Mouse (Mus musculus): ENCODE measurements around the gene Gm128. TPM values are rescaled to one million over a fixed set of nuclear protein-coding genes. Genes with fewer than 3 reads are reported as not detected.

Gm128 gene
- 0.14 and 0.21 TPM in 2 replicates for polyA plus RNA-seq (2012; rRNA removed; ENCODE audit: low replicate concordance)

DNA sequence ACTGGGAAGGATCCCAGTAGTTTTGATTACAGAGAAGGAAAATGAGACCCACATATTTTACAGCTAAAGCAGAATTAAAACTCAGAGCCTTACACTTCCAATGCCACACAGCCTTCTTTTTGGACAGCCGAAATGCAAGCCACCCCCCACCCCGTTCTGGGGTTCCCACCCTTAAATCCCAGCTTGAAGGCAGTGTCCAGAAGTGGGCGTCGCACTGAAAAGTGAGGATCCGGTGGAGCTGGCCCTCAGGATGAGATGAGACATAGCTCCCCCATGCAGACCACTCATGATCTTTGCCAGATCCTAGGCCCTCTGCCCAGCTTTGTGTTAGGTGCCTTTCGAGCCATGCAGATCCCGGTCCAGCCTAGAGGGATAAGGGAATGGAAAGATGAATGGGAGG is at the start of gene Gm128:
TSS of gene Gm128 (minus strand) at position 101 of the 400 bp plus-strand sequence.

DNA sequence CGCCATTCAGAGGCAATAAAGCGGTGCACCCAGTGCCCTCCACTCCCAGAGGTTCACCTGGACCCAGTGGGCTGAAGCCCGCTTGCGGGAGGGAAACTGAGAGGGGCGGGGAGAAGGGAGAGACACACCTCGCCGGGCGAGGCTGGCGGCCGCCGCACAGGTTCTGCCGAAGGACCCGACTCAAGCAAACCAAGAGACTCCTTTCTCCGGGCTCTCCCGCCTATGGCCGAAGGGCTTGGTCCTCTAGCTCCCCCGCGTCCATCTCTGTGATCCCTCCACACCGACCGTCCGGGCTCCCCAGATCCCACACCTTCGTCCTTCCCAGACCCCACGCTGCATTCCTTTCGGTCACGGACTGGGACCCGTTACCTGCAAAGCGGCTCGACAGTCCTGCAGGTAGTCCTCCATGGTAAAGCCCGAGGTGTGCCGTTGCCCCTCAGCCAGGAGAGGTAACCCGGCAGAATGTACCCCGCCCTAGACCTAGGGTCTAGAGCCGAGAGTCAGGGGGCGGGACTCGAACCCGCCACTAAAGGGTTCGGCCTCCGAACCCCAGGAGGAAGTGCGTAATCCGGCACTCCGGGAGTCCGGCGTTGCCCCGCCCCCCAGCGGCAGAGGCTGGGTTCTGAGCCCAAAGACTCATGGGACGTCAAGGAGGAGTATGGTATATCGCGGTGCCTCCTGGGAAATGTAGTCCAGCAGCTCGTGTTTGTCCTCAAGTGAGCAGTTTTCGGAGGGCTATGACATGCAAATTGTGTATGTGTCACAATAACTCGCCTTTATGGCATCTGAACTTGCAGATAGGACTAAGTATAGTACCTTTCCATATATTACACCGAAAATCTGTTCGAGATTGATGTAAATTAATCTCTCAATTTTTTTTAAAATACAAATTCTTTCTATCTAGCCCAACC is 40.1 kb upstream of the Gm128 start, which contains the start of the genes Mindy1 and Prune1:
TSS of gene Mindy1 (plus strand) at position 130 of the 911 bp plus-strand sequence.
TSS of gene Prune1 (minus strand) at position 861 of the 911 bp plus-strand sequence.

DNA sequence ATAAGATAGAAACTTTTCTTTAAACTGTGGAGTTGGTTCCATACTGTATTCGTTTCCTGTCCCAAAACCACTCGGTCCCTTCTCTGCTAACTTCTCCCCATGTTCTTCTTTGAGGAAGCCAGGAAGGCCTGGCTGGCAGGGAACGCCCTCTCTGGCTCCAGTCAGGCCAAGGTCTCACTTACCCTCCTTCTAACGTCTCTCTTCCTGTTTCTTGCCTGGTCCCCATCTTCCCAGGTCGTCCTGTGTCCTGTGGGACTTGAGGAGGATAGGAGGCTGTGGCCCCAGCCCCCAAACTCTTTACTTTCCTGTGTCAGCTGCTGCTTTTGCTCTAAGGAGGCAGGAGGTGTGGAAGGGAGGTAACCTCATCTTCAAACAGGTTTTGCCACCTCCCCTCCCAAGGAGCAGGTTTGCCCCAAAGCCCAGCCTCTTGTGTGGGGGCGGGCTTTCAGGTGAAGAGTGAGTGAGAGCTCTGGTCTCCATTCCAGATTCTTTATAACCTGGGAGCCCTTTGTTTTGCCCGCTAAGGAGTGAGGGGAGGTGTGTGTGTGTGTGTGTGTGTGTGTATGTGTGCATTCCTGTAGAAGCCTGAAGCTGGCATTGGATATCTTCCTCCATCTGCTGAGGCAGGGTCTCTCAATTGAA is 9.5 kb upstream of the Gm128 start, which contains the start of gene Bnipl:
TSS of gene Bnipl (minus strand) at position 411 of the 642 bp plus-strand sequence.

DNA sequence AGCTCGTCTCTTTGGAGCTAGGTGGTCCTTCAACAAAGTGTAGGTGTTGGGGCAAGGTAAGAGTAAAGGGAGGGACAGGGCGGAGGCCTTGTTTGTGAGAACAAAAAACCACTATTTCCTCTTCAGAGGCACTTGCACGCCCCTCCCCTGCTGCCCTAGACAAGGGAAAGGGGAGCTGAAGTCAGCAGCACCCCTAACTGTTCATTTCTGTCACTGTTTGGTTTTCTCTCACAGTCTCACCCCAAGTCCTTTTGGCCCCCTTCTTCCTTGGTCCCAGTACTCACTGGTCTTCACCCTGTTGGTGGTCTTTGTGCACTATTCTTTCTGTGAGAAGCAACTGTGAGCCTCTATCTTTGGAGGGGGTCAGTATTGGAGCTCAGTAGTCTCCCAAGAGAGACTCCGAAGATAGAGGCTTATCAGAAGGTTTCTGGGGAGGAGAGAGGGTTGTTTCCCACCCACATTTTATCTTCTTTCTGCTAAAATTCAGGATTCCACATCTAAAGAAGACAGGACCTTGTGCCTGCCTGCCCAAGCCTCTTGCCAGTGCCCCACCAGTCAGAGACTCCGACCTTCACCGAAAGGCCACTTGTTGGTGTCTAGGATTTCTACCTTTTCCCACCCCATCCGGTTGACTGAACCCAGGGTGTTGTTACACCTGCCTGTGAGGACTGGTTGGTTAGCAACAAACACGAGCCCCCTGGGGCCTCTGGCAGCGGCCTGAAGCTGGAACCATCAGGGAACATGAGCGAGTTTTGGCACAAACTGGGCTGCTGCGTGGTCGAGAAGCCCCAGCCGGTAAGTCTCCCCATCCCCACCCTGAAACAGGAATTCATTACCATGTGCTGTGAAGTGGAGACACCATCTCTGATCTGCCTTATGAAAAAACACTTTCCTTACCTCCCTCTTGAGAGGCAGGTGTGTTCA is 9.8 kb downstream of the Gm128 start, which contains the start of gene Mllt11:
TSS of gene Mllt11 (minus strand) at position 874 of the 924 bp plus-strand sequence.

DNA sequence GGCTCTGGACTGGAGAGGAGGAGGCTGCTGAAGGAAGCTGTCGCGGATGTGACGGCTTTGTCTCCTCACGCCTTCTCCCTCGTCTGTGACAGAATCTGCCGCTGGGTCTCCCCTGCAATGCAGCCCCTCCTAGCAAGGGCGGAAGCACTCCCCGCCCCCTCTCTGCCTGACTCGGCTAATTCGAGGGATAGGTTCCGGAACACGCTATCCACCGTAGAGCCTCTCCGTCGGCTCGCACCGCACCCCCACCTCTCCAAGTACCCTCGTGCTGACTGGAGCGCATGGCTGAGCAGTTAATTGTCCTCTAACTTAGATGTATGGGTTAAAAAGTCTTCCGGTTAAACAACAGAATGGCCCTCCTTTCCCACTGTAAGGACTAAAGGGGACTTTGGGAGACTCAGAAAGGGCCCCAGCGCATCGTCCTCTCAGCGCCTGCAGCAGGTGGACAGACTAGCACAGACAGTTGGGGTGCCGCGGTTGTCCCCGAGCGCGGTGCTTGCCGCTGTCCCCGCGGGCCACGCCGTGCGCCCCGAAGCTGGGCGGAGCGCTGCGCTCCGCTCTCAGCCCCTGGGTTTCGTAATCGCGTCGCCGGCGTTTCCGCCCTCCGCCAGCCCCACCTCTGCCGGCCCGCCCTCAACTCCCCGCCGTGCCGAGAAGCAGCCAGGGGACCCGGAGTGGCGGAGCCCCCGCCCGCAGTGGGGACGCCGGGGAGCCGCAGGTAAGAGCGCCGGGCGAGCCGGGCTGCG is 13.1 kb downstream of the Gm128 start, which contains the start of gene Cdc42se1:
TSS of gene Cdc42se1 (plus strand) at position 585 of the 746 bp plus-strand sequence.

DNA sequence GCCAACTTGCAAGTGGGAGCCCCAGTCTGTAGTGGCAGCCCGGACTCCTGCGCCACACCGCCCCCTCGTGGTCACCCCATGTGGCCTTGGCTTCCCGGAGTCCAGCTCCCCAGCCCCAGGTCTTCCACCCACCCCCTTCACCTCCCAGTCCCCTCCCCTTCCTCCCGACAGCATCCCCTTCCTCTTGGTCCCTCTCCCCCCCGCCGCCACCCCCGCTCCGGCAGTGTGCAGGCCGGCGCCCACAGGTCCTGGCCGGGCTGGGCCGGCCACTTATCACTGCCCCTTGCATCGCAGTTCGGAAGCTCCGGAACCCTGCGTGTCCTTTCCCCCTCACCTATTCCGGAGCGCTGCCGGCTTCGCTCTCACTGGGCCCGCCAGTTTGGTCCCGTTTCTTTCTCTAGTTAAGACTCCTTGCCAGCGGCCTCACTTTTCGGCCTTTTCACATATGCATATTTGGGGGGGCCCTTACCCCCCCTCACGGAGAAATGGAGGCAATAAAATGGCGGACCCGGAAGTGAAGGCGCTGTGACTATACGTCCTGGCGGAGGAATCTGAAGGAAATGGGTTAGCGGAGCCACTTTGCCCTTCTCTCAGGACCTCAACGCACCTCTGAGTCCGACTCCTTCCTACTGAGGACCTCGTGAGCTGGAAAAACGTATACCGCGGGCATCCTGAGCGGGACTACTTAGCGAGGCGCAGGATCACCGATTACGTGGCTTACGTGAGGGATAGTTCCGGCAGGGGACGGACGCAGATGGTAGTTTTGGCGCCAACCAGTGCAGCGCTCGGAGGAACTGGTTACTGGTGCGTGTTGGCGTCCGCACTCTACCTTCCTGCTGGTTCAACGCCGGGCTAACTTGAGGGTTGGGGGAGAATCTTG is 23.9 kb downstream of the Gm128 start, which contains the start of gene Gabpb2:
TSS of gene Gabpb2 (minus strand) at position 662 of the 880 bp plus-strand sequence.

Other genes with a start within 250 kb of the Gm128 start
- 14.2 and 17.2 TPM in 2 replicates for gene Zfp687, start 226.2 kb downstream of the Gm128 start, polyA plus RNA-seq (2012; rRNA removed; ENCODE audit: low replicate concordance)
- 70.8 and 87.2 TPM in 2 replicates for gene Psmd4, start 199.0 kb downstream of the Gm128 start, polyA plus RNA-seq (2012; rRNA removed; ENCODE audit: low replicate concordance)
- gene Pip5k1a, start 134.7 kb downstream of the Gm128 start, polyA plus RNA-seq (2012; rRNA removed; ENCODE audit: low replicate concordance), result 9.6 and 12.5 TPM in 2 replicates
- gene Vps72, start 130.6 kb downstream of the Gm128 start, polyA plus RNA-seq (2012; rRNA removed; ENCODE audit: low replicate concordance), result 57.0 and 58.5 TPM in 2 replicates
- gene Tmod4, start 117.1 kb downstream of the Gm128 start, polyA plus RNA-seq (2012; rRNA removed; ENCODE audit: low replicate concordance), result 0.53 and 1.1 TPM in 2 replicates
- 18.5 and 29.5 TPM in 2 replicates for gene Scnm1, start 107.6 kb downstream of the Gm128 start, polyA plus RNA-seq (2012; rRNA removed; ENCODE audit: low replicate concordance)
- gene Lysmd1, start 107.5 kb downstream of the Gm128 start, polyA plus RNA-seq (2012; rRNA removed; ENCODE audit: low replicate concordance), result 2.8 and 6.1 TPM in 2 replicates
- gene Tnfaip8l2, start 99.2 kb downstream of the Gm128 start, polyA plus RNA-seq (2012; rRNA removed; ENCODE audit: low replicate concordance), result 4.9 and 25.2 TPM in 2 replicates
- 3.7 and 5.7 TPM in 2 replicates for gene Sema6c, start 81.1 kb downstream of the Gm128 start, polyA plus RNA-seq (2012; rRNA removed; ENCODE audit: low replicate concordance)
- gene Gabpb2, start 23.7 kb downstream of the Gm128 start, polyA plus RNA-seq (2012; rRNA removed; ENCODE audit: low replicate concordance), result 2.7 and 3.5 TPM in 2 replicates
- gene Cdc42se1, start 12.9 kb downstream of the Gm128 start, polyA plus RNA-seq (2012; rRNA removed; ENCODE audit: low replicate concordance), result 49.3 and 60.2 TPM in 2 replicates
- gene Mllt11, start 9.4 kb downstream of the Gm128 start, polyA plus RNA-seq (2012; rRNA removed; ENCODE audit: low replicate concordance), result 16.1 and 25.0 TPM in 2 replicates
- 0.19 and 0.68 TPM in 2 replicates for gene Bnipl, start 9.6 kb upstream of the Gm128 start, polyA plus RNA-seq (2012; rRNA removed; ENCODE audit: low replicate concordance)
- gene Mindy1, start 39.7 kb upstream of the Gm128 start, polyA plus RNA-seq (2012; rRNA removed; ENCODE audit: low replicate concordance), result 64.0 and 83.7 TPM in 2 replicates
- 5.3 and 8.0 TPM in 2 replicates for gene Prune1, start 40.5 kb upstream of the Gm128 start, polyA plus RNA-seq (2012; rRNA removed; ENCODE audit: low replicate concordance)
- gene Anxa9, start 65.6 kb upstream of the Gm128 start, polyA plus RNA-seq (2012; rRNA removed; ENCODE audit: low replicate concordance), result 0.54 and 0.81 TPM in 2 replicates
- 39.3 and 45.5 TPM in 2 replicates for gene Cers2, start 73.2 kb upstream of the Gm128 start, polyA plus RNA-seq (2012; rRNA removed; ENCODE audit: low replicate concordance)
- 3.6 and 4.9 TPM in 2 replicates for gene Setdb1, start 115.6 kb upstream of the Gm128 start, polyA plus RNA-seq (2012; rRNA removed; ENCODE audit: low replicate concordance)
- not detected in 2 replicates for gene 4930558C23Rik, start 161.2 kb upstream of the Gm128 start, polyA plus RNA-seq (2012; rRNA removed; ENCODE audit: low replicate concordance)
- 22.5 and 24.7 TPM in 2 replicates for gene Arnt, start 192.8 kb upstream of the Gm128 start, polyA plus RNA-seq (2012; rRNA removed; ENCODE audit: low replicate concordance)